Mouse (Mus musculus): ENCODE data around the gene Saxo1. TPM values are rescaled to one million over a fixed set of nuclear protein-coding genes. Genes with fewer than 3 reads are reported as not detected.

Gene Saxo1
- polyA plus RNA-seq, 1 experiment from 2014 or later: not detected

DNA sequence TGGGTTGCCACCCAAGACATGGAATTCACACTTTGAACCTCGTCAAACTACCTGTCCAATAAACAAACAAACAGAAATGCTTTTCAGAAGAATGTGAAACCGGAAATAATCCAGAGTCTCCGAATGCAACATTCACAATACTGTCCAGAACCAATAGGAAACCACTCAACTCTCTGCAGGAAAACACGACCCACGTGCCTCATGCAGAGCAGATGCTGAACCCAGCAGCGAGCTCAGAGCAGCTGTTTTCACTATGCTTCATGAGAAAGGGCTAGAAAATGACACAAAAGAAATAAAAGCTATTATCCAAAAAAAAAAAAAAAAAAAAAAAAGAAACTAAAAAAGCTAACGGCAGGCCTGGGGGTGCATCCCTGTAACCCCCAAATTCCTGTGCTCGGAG lies 74.4 kb downstream of the Saxo1 start:
- no peak for ATAC-seq (ENCODE audit: insufficient read depth)
- no peaks in the 10 kb centered on the region for H3K9me3 ChIP-seq (replicated peaks)
- no peaks in the 10 kb centered on the region for H3K36me3 ChIP-seq (replicated peaks)
- 57% methylated on average over 8 of the region's 8 CpGs for WGBS (ENCODE audit: insufficient replicate concordance)
- no peak overlapping the region for H3K4me2 ChIP-seq
- H3K27me3 ChIP-seq: no peaks in the 10 kb centered on the region
- no peaks in the 10 kb centered on the region for H3K4me1 ChIP-seq (replicated peaks)
- H3K4me3 ChIP-seq (replicated peaks): no peak overlapping the region
- no peak overlapping the region for H3K9ac ChIP-seq
- H3K27ac ChIP-seq (replicated peaks): no peak overlapping the region

DNA sequence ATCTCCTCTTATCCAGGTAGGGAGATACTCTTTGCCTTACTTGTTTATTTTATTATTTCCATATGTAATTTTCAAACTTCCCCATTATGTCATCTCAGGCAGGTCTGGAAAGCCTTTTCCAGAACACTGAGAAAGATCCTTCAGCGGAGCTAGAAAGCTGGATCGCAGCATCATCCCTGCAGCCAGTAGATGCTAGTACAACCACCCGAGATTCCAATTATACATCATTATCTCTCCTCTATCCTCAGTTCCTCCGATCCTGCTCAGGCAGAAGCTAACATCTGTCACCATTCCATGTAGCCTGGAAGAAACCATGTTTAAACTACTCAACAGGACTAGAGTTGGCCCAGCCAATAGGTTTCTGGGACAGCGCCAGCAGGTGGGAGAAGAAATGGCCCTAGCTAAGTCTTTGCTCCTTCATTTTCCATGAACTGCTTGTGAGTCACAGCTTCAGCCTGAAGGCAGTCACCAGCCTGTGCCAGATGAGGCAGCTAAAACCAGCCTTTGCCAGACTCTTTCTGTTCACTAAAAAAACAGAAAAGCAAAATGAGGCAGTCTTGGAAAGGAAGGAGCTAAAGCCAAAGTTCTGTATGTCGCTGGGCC lies 75.0 kb downstream of the Saxo1 start:
- H3K4me1 ChIP-seq (replicated peaks): no peaks in the 10 kb centered on the region
- no peak for ATAC-seq (ENCODE audit: insufficient read depth)
- WGBS (ENCODE audit: insufficient replicate concordance): 72% methylated on average over 6 of the region's 6 CpGs

DNA sequence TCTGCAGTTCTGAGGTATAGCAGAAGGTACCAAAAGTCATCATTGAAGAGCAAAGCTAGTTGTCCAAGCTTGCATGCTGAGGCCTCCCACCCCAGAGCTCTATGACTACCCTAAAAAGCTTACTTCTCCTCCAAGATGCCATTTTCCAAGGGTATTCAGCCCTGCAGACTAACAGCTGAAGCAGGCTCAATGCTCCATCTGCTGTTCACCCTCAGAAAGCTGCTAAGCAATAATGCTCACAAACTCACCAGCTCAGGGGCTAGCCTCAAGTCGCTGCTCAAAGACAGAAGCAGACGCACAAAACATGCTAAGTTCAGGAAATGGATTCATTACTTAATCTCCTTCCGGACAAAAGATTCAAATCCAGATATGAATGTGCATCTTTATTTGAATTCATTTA lies 77.2 kb downstream of the Saxo1 start:
- Histone ChIP-seq H3K9me3 (replicated peaks) (no peaks in the 10 kb centered on the region), H3K4me3 (replicated peaks) (no peak overlapping the region), H3K9ac (no peak overlapping the region), H3K27ac (replicated peaks) (no peak overlapping the region), H3K4me1 (replicated peaks) (no peaks in the 10 kb centered on the region), H3K36me3 (replicated peaks) (no peaks in the 10 kb centered on the region), H3K27me3 (no peaks in the 10 kb centered on the region), H3K4me2 (no peak overlapping the region)
- 51% methylated on average over 3 of the region's 3 CpGs for WGBS (ENCODE audit: insufficient replicate concordance)
- no peak for ATAC-seq (ENCODE audit: insufficient read depth)

More for the DNA sequence above, 75.0 kb downstream of the Saxo1 start:
- Histone ChIP-seq H3K27me3 (no peaks in the 10 kb centered on the region), H3K9me3 (replicated peaks) (no peaks in the 10 kb centered on the region), H3K9ac (no peak overlapping the region), H3K36me3 (replicated peaks) (no peaks in the 10 kb centered on the region), H3K4me3 (replicated peaks) (no peak overlapping the region), H3K27ac (replicated peaks) (no peak overlapping the region), H3K4me2 (no peak overlapping the region)

DNA sequence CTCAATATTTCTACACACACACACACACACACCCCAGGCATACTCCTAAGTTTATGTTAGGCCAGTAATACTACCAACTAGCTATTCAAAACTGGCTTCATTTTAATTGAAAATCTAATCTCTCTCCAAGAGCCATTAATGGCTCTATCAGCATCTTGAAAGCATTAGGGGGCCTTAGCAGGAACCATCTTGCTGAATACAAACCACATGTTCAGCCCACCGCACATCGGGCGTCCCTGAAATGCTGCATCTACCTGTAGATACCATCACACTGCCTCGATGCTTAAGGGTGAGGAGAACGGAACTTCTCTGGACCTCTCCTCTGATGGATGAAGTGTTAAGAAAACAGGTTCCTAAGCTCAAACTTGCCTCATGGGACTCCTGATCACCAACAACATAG lies 93.3 kb downstream of the Saxo1 start:
- no peak for ATAC-seq (ENCODE audit: insufficient read depth)
- H3K27ac ChIP-seq (replicated peaks): no peak overlapping the region

DNA sequence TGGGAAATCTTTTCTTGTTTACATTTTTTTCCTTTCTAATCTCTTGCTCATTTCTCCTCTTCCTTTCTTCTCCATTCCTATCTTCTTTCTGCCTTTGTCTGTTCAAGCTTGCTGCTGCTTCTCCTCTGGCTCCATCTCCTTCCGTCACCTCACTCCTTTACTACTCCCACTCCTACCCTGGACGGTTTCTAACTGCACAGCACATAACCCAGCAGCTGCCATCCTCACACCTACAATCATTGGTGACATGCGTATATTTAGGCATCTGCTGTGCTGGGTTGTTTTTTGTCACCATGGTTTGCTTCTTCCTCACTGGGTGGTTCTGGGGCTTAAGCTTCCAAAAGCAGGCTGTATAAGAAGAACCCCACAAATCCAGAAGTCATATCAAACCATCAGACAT lies 107.7 kb downstream of the Saxo1 start:
- Histone ChIP-seq H3K27ac (replicated peaks) (no peak overlapping the region), H3K4me2 (no peak overlapping the region), H3K27me3 (no peaks in the 10 kb centered on the region), H3K9ac (no peak overlapping the region), H3K9me3 (replicated peaks) (no peaks in the 10 kb centered on the region), H3K4me1 (replicated peaks) (no peaks in the 10 kb centered on the region), H3K36me3 (replicated peaks) (no peaks in the 10 kb centered on the region), H3K4me3 (replicated peaks) (no peak overlapping the region)
- no peak for ATAC-seq (ENCODE audit: insufficient read depth)
- WGBS (ENCODE audit: insufficient replicate concordance): 57% methylated on average over 3 of the region's 3 CpGs

More for the DNA sequence above, 93.3 kb downstream of the Saxo1 start:
- Histone ChIP-seq H3K9me3 (replicated peaks) (no peaks in the 10 kb centered on the region), H3K27me3 (no peaks in the 10 kb centered on the region), H3K4me2 (no peak overlapping the region), H3K36me3 (replicated peaks) (no peaks in the 10 kb centered on the region), H3K4me1 (replicated peaks) (no peaks in the 10 kb centered on the region), H3K4me3 (replicated peaks) (no peak overlapping the region), H3K9ac (no peak overlapping the region)
- WGBS (ENCODE audit: insufficient replicate concordance): 79% methylated on average over 5 of the region's 5 CpGs

DNA sequence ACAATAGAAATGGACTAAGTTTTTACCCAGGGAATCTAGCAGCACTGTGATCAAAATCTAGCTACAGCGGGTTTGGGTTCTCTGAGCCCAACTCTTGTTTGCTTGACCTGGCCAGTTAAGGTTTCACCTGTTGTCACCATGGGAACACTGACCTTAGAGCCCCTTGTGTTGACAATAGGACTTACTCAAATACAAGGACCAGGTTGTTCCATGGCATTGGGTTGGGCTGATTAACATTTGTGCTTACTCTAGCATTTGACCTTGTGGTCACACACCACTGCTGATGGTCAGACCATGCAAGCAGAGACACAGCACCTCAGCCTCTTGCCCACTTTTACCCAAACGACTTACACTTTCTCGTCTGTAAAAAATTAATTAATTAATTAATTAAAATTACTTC lies 121.8 kb downstream of the Saxo1 start:
- WGBS (ENCODE audit: insufficient replicate concordance): 56% methylated on average over 3 of the region's 3 CpGs
- H3K4me2 ChIP-seq: no peak overlapping the region
- H3K27me3 ChIP-seq: no peaks in the 10 kb centered on the region
- no peaks in the 10 kb centered on the region for H3K36me3 ChIP-seq (replicated peaks)
- no peak overlapping the region for H3K4me3 ChIP-seq (replicated peaks)
- H3K4me1 ChIP-seq (replicated peaks): no peaks in the 10 kb centered on the region
- no peak overlapping the region for H3K9ac ChIP-seq
- ATAC-seq (ENCODE audit: insufficient read depth): peak; percentile 87
- no peaks in the 10 kb centered on the region for H3K9me3 ChIP-seq (replicated peaks)
- H3K27ac ChIP-seq (replicated peaks): no peak overlapping the region

DNA sequence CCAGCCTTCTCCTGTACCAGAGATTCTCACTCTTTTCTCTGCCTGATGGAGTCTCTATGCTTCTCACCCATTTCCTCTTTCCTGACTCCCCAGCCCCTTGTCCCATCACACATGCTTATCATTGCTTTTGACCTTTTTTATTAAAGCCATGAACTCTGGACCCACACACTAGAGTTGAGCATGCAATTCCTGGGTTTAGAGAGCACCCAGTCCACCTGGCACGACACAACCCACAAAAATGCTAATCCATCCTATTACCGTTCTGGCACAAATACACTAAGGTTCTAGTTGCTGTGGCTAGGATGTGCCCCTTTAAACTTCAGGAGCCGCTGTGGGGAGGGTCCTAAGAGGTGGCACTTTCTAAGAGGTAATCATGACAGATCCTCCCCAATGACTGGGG lies 122.5 kb downstream of the Saxo1 start:
- Histone ChIP-seq H3K9me3 (replicated peaks) (no peaks in the 10 kb centered on the region), H3K4me3 (replicated peaks) (no peak overlapping the region), H3K27me3 (no peaks in the 10 kb centered on the region), H3K9ac (no peak overlapping the region), H3K4me1 (replicated peaks) (no peaks in the 10 kb centered on the region), H3K4me2 (no peak overlapping the region), H3K27ac (replicated peaks) (no peak overlapping the region), H3K36me3 (replicated peaks) (no peaks in the 10 kb centered on the region)
- 51% methylated on average over 3 of the region's 3 CpGs for WGBS (ENCODE audit: insufficient replicate concordance)
- ATAC-seq (ENCODE audit: insufficient read depth): no peak

DNA sequence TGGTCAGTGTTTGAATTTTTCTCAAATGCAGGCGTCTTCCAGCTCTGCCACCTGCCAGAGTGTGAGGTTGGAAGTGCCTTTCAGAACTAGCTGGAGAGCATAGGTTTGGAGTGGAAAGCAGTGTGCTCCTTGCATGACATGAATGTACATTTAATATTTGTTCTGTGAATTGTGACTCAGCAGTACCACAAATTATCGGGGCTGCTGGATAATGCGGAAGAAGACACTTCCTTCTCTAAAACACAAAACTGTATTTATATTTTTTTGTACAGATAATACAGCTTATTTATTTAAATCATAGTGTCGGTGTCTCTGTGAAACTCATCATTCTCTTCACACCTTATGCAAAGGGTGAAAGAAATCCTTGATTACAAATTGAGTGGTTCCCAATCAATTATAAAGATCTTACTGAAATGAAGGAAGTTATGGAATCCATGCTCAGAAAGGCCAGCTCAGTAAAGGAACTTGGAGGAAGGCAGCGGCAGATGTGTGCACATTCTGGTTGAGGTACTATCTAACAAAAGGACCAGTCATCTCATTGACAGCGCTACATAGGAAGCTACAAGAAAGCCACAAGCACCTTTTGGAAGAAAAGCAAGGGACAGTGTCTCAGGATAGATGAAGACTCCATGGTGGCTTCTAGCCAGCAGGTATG lies 129.9 kb downstream of the Saxo1 start:
- 39% methylated on average over 6 of the region's 6 CpGs for WGBS (ENCODE audit: insufficient replicate concordance)

DNA sequence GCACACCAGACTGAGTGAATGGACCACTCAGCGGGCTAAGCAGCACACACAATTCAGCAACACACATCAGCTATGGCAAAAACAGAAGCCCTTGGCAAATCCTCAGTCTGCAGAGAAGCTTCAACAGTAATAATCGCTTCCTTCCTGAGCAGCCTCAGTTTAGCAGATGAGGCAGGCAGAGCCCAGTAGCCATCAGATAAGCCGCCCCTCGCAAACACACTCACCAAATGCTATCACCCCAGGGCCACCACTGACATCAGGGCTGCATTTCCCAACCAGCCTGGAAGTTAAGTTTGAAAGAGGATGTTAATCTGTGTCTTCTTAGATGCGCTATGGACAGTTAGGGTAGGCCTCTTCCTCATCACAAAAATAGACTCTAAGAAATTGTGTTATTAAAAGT lies 130.8 kb downstream of the Saxo1 start:
- Histone ChIP-seq H3K9ac (no peak overlapping the region), H3K36me3 (replicated peaks) (no peaks in the 10 kb centered on the region), H3K4me1 (replicated peaks) (no peaks in the 10 kb centered on the region; the same call in 1 of the 2 replicates), H3K4me3 (replicated peaks) (no peak overlapping the region), H3K4me2 (no peak overlapping the region), H3K27ac (replicated peaks) (no peak overlapping the region), H3K27me3 (no peaks in the 10 kb centered on the region), H3K9me3 (replicated peaks) (no peaks in the 10 kb centered on the region)
- ATAC-seq (ENCODE audit: insufficient read depth): no peak
- 25% methylated on average over 5 of the region's 5 CpGs for WGBS (ENCODE audit: insufficient replicate concordance)

More for the DNA sequence above, 129.9 kb downstream of the Saxo1 start:
- H3K9ac ChIP-seq: no peak overlapping the region
- no peak overlapping the region for H3K4me2 ChIP-seq
- H3K27ac ChIP-seq (replicated peaks): no peak overlapping the region
- H3K9me3 ChIP-seq (replicated peaks): no peaks in the 10 kb centered on the region
- no peak overlapping the region for H3K4me3 ChIP-seq (replicated peaks)
- H3K4me1 ChIP-seq (replicated peaks): no peaks in the 10 kb centered on the region; the same call in 1 of the 2 replicates
- no peaks in the 10 kb centered on the region for H3K36me3 ChIP-seq (replicated peaks)
- ATAC-seq (ENCODE audit: insufficient read depth): no peak
- H3K27me3 ChIP-seq: no peaks in the 10 kb centered on the region

DNA sequence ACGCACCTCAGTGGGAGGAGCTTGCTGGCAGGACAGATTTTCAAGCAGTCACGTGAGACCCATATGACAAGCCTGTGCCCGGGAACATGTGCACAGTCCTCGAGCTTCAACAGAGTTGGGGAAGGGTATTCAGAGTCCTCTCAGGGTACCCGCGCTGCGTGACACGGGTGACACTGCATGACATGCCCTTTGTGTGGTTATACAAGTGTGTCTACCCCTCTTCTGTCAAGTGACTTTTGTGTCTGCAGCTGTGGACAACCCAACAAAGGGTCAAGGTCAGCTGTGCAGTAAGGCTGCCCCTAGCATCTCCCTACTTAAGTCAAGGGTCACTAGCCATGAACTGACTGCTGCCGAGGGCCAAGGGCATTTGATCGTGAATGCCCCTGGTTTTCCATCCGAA lies 131.6 kb downstream of the Saxo1 start:
- Histone ChIP-seq H3K27ac (replicated peaks) (no peak overlapping the region), H3K4me3 (replicated peaks) (no peak overlapping the region), H3K4me2 (no peak overlapping the region), H3K4me1 (replicated peaks) (no peaks in the 10 kb centered on the region; the same call in 1 of the 2 replicates), H3K27me3 (no peaks in the 10 kb centered on the region), H3K36me3 (replicated peaks) (no peaks in the 10 kb centered on the region), H3K9ac (no peak overlapping the region), H3K9me3 (replicated peaks) (no peaks in the 10 kb centered on the region)
- no peak for ATAC-seq (ENCODE audit: insufficient read depth)
- WGBS (ENCODE audit: insufficient replicate concordance): 69% methylated on average over 11 of the region's 11 CpGs

DNA sequence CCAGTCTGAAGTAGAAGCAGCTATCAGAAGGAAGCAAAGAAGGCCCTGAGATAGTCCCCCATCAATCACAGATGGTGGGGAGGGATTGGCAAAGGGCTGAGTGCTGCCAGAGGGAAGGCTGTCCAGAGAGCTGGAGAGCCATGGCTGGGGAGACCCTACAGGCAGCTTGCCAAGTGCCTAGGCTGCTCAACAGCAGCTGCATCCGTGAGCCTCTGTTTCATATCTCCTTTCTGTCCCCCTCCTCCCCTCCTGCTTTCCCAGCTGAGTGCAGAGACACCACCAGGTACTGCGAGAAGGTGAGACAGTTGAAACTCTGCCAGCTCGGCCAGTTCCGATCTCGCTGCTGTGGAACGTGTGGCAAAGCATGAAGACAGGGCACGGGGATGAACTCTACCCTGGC lies 132.5 kb downstream of the Saxo1 start:
- no peak for ATAC-seq (ENCODE audit: insufficient read depth)
- WGBS (ENCODE audit: insufficient replicate concordance): 63% methylated on average over 7 of the region's 7 CpGs
- H3K4me1 ChIP-seq (replicated peaks): no peaks in the 10 kb centered on the region; the same call in 1 of the 2 replicates

DNA sequence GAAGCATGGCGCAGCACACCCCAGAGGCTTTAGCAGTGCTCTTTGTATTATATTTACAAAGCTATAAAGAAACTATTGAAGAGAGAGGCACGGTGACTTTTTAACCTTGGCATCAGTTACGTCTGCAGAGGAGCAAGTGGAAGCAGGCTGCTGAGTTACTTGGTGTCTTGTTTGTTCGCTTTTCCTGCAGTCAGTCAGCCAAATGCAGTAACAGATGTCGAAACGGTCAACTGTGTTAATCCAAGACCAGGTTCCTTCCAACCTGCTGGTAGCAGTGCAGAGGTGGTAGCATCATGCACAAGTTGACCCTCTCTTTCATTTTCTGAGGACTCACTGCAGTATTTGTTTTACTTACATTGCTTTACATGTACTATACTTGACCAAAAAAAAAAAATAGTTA lies 135.5 kb downstream of the Saxo1 start:
- ATAC-seq (ENCODE audit: insufficient read depth): no peak
- Histone ChIP-seq H3K4me2 (no peak overlapping the region), H3K4me3 (replicated peaks) (no peak overlapping the region), H3K27ac (replicated peaks) (no peak overlapping the region), H3K9me3 (replicated peaks) (no peaks in the 10 kb centered on the region), H3K9ac (no peak overlapping the region), H3K27me3 (no peaks in the 10 kb centered on the region), H3K36me3 (replicated peaks) (no peaks in the 10 kb centered on the region), H3K4me1 (replicated peaks) (no peaks in the 10 kb centered on the region; the same call in 1 of the 2 replicates)
- 57% methylated on average over 6 of the region's 6 CpGs for WGBS (ENCODE audit: insufficient replicate concordance)

More for the DNA sequence above, 132.5 kb downstream of the Saxo1 start:
- no peak overlapping the region for H3K4me3 ChIP-seq (replicated peaks)
- H3K4me2 ChIP-seq: no peak overlapping the region
- H3K27ac ChIP-seq (replicated peaks): no peak overlapping the region
- no peaks in the 10 kb centered on the region for H3K27me3 ChIP-seq
- H3K36me3 ChIP-seq (replicated peaks): no peaks in the 10 kb centered on the region
- H3K9me3 ChIP-seq (replicated peaks): no peaks in the 10 kb centered on the region
- H3K9ac ChIP-seq: no peak overlapping the region

Data from liver, embryonic 15.5 days (tissue).